Mouse (Mus musculus) heart, adult 2 months (tissue): ENCODE results near the gene Rasip1.

Experiments used
- CTCF ChIP-seq: fragments of 200-600 bp; IDR thresholded peaks from 2 replicates; pipeline ENCODE4 v1.8.1; 2022; ENCODE audit warnings: antibody characterized with exemption, mild to moderate bottlenecking, moderate library complexity
- EP300 ChIP-seq: fragments of 200-500 bp; IDR thresholded peaks from 2 replicates; pipeline ENCODE4 v1.6.1; 2011; ENCODE audit warnings: low read depth, low read length, control low read depth; ENCODE audit not compliant: insufficient read depth
- POLR2A ChIP-seq: fragments of 200-500 bp; IDR thresholded peaks from 2 replicates; pipeline ENCODE4 v1.6.1; 2011; ENCODE audit warnings: mild to moderate bottlenecking, low read depth, low read length, control low read depth; ENCODE audit not compliant: insufficient read depth

- TF ChIP-seq POLR2A (no peak), EP300 (no peak), CTCF (no peak)
Measured at GRCm38 (mm10) chr7:45591880-45592279, 35.4 kb upstream of the Rasip1 start.
